Mouse (Mus musculus): ENCODE data around the gene Idua. TPM values are rescaled to one million over a fixed set of nuclear protein-coding genes. Genes with fewer than 3 reads are reported as not detected.
A peak's percentile ranks its signal among the peaks of the same experiment; 100 is the strongest.

Idua gene
- polyA plus RNA-seq (2014; fragmentation: Nextera tagmentation; extraction: Ambion mirVana): 9.8 and 10.1 TPM in 2 replicates

DNA sequence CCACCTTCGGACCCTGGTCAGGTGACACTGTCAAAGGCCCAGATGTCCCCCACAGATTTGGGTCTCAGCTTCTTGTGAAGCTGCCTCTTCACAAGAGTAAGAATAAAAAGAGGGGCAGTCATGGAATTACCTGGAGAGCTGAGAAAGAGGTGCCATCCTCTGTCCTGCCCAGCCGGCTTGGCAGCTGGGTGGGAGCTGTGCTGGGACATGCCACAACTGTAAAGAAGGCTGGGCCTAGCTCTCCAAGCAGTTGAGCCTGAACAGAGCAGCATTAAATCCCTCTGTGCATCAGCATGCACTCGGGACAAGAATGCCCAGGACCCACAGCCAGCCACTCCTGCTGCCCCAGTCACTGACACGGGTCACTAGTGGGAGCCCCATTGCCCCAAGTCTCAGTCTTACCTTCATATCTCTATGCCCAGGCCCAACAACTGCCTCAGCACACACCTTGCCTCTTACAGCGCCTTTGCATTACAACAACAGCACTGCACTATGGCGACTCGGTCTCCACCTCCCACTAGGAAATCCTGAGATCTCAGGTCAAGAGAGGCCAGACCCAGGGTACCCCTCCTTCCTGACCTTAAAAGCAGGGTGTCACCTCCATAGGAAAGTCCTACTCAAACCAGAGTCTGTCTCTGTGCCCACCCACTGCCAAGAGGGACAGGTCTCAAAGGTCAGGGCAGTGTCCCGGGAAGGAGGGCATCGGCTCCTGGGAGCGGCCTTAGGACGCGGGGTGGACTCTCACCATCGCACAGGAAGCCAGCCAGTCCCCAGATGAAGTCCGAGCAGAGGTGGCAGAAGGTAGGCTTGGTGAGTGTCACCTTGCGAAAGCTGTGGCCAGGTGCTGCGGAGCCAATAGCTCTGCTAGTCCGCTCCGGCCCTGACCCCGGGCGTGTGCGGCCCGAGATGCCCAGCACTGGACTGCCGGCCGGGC is at the start of gene Idua:
Idua (plus strand) TSS at position 634 of the 934 bp plus-strand sequence.
- 10% methylated on average over 24 of the region's 24 CpGs for WGBS
- ATAC-seq (replicated peaks; ENCODE audit: low FRiP score) (peak; percentile 57), DNase-seq (ENCODE audit: low spot score) (no peak)

GRCm38 (mm10) chr5:108610426-108610825 is 49.7 kb upstream of the Idua start:
- Histone ChIP-seq H3K27me3 (replicated peaks; ENCODE audit: control insufficient read depth, insufficient read depth, low read length) (no peaks in the 10 kb centered on the region), H3K9ac (ENCODE audit: low read depth, low read length) (no peak overlapping the region), H3K36me3 (ENCODE audit: control insufficient read depth, insufficient read depth, low read length) (peaks cover 53% of the 10 kb centered on the region), H3K27ac (ENCODE audit: low read depth, low read length) (no peak overlapping the region), H3K4me1 (replicated peaks; ENCODE audit: control insufficient read depth, insufficient read depth, low read length) (no peaks in the 10 kb centered on the region), H3K4me3 (ENCODE audit: low read depth, low read length) (no peak overlapping the region), H3K4me2 (no peak overlapping the region), H3K9me3 (ENCODE audit: control insufficient read depth, low read length) (no peaks in the 10 kb centered on the region)
- DNase-seq (ENCODE audit: low spot score) (no peak), ATAC-seq (replicated peaks; ENCODE audit: low FRiP score) (no peak)
- WGBS: 89% methylated on average over 1 of the region's 1 CpGs

More for the DNA sequence above, at the start of gene Idua:
- H3K27ac ChIP-seq (ENCODE audit: low read depth, low read length): peak within 1 kb of the TSS; percentile 28; the same call in 1 of the 2 replicates
- H3K36me3 ChIP-seq (ENCODE audit: control insufficient read depth, insufficient read depth, low read length): peaks cover 6% of the 10 kb centered on the region; the same call in 1 of the 2 replicates
- H3K4me3 ChIP-seq (ENCODE audit: low read depth, low read length): peak within 1 kb of the TSS; percentile 84
- H3K27me3 ChIP-seq (replicated peaks; ENCODE audit: control insufficient read depth, insufficient read depth, low read length): no peaks in the 10 kb centered on the region
- no peaks in the 10 kb centered on the region for H3K9me3 ChIP-seq (ENCODE audit: control insufficient read depth, low read length)
- peaks cover 9% of the 10 kb centered on the region for H3K4me1 ChIP-seq (replicated peaks; ENCODE audit: control insufficient read depth, insufficient read depth, low read length)
- peak within 1 kb of the TSS; percentile 83 for H3K9ac ChIP-seq (ENCODE audit: low read depth, low read length)
- H3K4me2 ChIP-seq: peak within 1 kb of the TSS; percentile 76

GRCm38 (mm10) chr5:108621870-108622269 is 38.3 kb upstream of the Idua start:
- Histone ChIP-seq H3K36me3 (ENCODE audit: control insufficient read depth, insufficient read depth, low read length) (peaks cover 30% of the 10 kb centered on the region), H3K27me3 (replicated peaks; ENCODE audit: control insufficient read depth, insufficient read depth, low read length) (no peaks in the 10 kb centered on the region), H3K27ac (ENCODE audit: low read depth, low read length) (no peak overlapping the region), H3K4me1 (replicated peaks; ENCODE audit: control insufficient read depth, insufficient read depth, low read length) (peaks cover 10% of the 10 kb centered on the region; the same call in 1 of the 2 replicates), H3K9ac (ENCODE audit: low read depth, low read length) (no peak overlapping the region), H3K4me3 (ENCODE audit: low read depth, low read length) (no peak overlapping the region), H3K4me2 (no peak overlapping the region), H3K9me3 (ENCODE audit: control insufficient read depth, low read length) (no peaks in the 10 kb centered on the region)
- DNase-seq (ENCODE audit: low spot score) (no peak), ATAC-seq (replicated peaks; ENCODE audit: low FRiP score) (no peak)
- 79% methylated on average over 2 of the region's 2 CpGs for WGBS

DNA sequence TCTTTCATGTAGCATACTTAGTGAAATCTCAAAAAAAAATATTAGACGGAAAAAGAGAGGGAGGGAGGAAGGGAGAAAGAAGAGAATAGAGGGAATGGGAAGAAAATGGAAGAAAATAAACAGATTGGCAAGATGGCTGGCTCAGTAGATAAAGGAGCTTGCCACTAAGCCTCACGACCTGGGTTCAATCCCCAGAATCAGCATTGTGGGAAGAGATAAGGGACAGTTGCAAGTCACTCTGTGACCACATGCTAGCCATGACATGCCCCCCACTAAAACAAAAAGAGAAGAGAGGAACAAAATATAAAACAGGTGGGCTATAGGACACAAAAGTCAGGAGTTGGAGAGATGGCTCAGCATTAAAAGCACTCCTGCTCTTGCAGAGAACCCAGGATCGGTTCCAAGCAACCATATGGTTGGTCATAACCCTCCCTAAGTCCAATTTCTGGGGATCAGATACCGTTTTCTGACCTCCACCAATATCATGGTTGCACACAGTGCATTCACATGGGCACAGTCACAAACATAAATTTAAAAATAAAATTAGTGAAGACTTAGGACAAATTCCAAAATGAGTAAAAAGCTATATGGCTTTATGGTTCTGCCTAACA is 34.0 kb upstream of the Idua start:
- no peak for DNase-seq (ENCODE audit: low spot score)
- Histone ChIP-seq H3K27me3 (replicated peaks; ENCODE audit: control insufficient read depth, insufficient read depth, low read length) (no peaks in the 10 kb centered on the region), H3K4me2 (peak overlapping the region; percentile 36; the same call in 1 of the 2 replicates), H3K9ac (ENCODE audit: low read depth, low read length) (no peak overlapping the region), H3K9me3 (ENCODE audit: control insufficient read depth, low read length) (no peaks in the 10 kb centered on the region), H3K4me3 (ENCODE audit: low read depth, low read length) (no peak overlapping the region), H3K4me1 (replicated peaks; ENCODE audit: control insufficient read depth, insufficient read depth, low read length) (peaks cover 26% of the 10 kb centered on the region), H3K27ac (ENCODE audit: low read depth, low read length) (peak overlapping the region; percentile 53; the same call in 1 of the 2 replicates), H3K36me3 (ENCODE audit: control insufficient read depth, insufficient read depth, low read length) (peaks cover 26% of the 10 kb centered on the region)
- WGBS: 58% methylated on average over 4 of the region's 4 CpGs
- no peak for ATAC-seq (replicated peaks; ENCODE audit: low FRiP score)

DNA sequence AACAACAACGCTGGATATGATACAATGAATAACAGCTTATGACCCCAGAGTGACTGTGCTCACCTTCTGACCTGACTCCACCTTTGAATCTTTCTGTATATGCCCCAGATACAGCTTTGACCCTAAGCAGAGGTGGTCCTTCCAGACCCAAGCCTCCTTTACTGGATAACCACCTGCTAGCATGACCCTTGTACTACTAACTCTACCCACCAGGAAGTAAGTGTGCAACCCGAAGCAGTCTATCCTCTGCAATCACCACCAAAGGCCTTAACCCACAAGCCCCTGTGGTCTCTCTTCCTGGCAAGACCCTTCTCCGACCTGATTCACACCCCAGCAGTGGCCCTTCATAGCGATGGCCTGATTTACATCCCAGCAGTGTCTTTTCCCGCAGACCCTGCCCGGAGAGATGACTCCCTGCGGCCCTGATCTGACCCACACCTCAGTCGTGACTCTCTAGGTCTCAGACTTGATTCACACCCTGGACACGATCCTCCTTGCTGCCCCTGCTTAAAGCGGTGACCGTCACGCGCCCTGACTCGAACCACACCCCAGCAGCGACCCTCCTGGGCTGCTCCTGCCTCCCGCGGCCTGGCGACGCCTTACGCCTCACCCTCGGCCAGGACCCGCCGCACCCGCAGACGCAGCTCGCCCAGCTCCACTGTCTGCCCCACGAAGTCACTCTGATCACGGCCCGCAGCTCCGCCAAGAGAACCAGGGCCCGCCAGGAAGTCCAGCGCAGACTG is 31.1 kb upstream of the Idua start:
- Histone ChIP-seq H3K9me3 (ENCODE audit: control insufficient read depth, low read length) (no peaks in the 10 kb centered on the region), H3K36me3 (ENCODE audit: control insufficient read depth, insufficient read depth, low read length) (peaks cover 8% of the 10 kb centered on the region; the same call in 1 of the 2 replicates), H3K9ac (ENCODE audit: low read depth, low read length) (peak overlapping the region; percentile 86), H3K4me2 (peak overlapping the region; percentile 93), H3K4me3 (ENCODE audit: low read depth, low read length) (peak overlapping the region; percentile 84), H3K4me1 (replicated peaks; ENCODE audit: control insufficient read depth, insufficient read depth, low read length) (peaks cover 26% of the 10 kb centered on the region), H3K27ac (ENCODE audit: low read depth, low read length) (peak overlapping the region; percentile 82), H3K27me3 (replicated peaks; ENCODE audit: control insufficient read depth, insufficient read depth, low read length) (no peaks in the 10 kb centered on the region)
- 2% methylated on average over 32 of the region's 32 CpGs for WGBS
- peak; percentile 81 for ATAC-seq (replicated peaks; ENCODE audit: low FRiP score)
- no peak for DNase-seq (ENCODE audit: low spot score)

GRCm38 (mm10) chr5:108629634-108630483 is 30.3 kb upstream of the Idua start, which contains the start of the genes Gak and Tmem175:
Gak (minus strand) TSS chr5:108629755.
Tmem175 (plus strand) TSS chr5:108629770.
- WGBS: under 1% methylated on average over 58 of the region's 58 CpGs
- no peaks in the 10 kb centered on the region for H3K9me3 ChIP-seq (ENCODE audit: control insufficient read depth, low read length)

GRCm38 (mm10) chr5:108633676-108634075 is 26.5 kb upstream of the Idua start:
- DNase-seq (ENCODE audit: low spot score) (no peak), ATAC-seq (replicated peaks; ENCODE audit: low FRiP score) (no peak)
- WGBS: 87% methylated on average over 4 of the region's 4 CpGs
- Histone ChIP-seq H3K9ac (ENCODE audit: low read depth, low read length) (no peak overlapping the region), H3K27ac (ENCODE audit: low read depth, low read length) (no peak overlapping the region), H3K4me3 (ENCODE audit: low read depth, low read length) (no peak overlapping the region), H3K27me3 (replicated peaks; ENCODE audit: control insufficient read depth, insufficient read depth, low read length) (no peaks in the 10 kb centered on the region), H3K4me1 (replicated peaks; ENCODE audit: control insufficient read depth, insufficient read depth, low read length) (peaks cover 2% of the 10 kb centered on the region), H3K36me3 (ENCODE audit: control insufficient read depth, insufficient read depth, low read length) (no peaks in the 10 kb centered on the region; the same call in 1 of the 2 replicates), H3K9me3 (ENCODE audit: control insufficient read depth, low read length) (no peaks in the 10 kb centered on the region), H3K4me2 (no peak overlapping the region)

More at GRCm38 (mm10) chr5:108629634-108630483, 30.3 kb upstream of the Idua start, which contains the start of the genes Gak and Tmem175:
- Histone ChIP-seq H3K4me3 (ENCODE audit: low read depth, low read length) (peak within 1 kb of the TSS; percentile 84), H3K27ac (ENCODE audit: low read depth, low read length) (peak within 1 kb of the TSS; percentile 82), H3K4me2 (peak within 1 kb of the TSS; percentile 93), H3K36me3 (ENCODE audit: control insufficient read depth, insufficient read depth, low read length) (0 out of 2 replicates have a peak, but pooled peaks cover 2% of the 10 kb centered on the region), H3K4me1 (replicated peaks; ENCODE audit: control insufficient read depth, insufficient read depth, low read length) (peaks cover 26% of the 10 kb centered on the region), H3K9ac (ENCODE audit: low read depth, low read length) (peak within 1 kb of the TSS; percentile 86), H3K27me3 (replicated peaks; ENCODE audit: control insufficient read depth, insufficient read depth, low read length) (no peaks in the 10 kb centered on the region)
- ATAC-seq (replicated peaks; ENCODE audit: low FRiP score) (peak; percentile 94), DNase-seq (ENCODE audit: low spot score) (peak; percentile 90)
